Mouse (Mus musculus): ENCODE measurements at regions not wholly inside any gene's neighbourhood (a gene's known extent, or its start where the extent isn't known, plus 50 kb on each side); places are given as distances from the start of the nearest gene placed in this dataset.

GRCm38 (mm10) chr1:35447345-35447744, 597.6 kb downstream of the Plekhb2 start:
- TF ChIP-seq CTCF (IDR thresholded peaks at IDR 0.05; ENCODE audit: control insufficient read depth, insufficient read depth, insufficient read length) (no peak), MAX (IDR thresholded peaks at IDR 0.05) (no peak)

Data from C2C12 (cell line).